Mouse (Mus musculus): ENCODE results near the gene Vwa3a.

- TF ChIP-seq CTCF (IDR thresholded peaks at IDR 0.05; ENCODE audit: extremely low read depth, insufficient read depth, low read length) (no peak), POLR2A (IDR thresholded peaks at IDR 0.05; ENCODE audit: extremely low read depth, insufficient read depth, low read length) (no peak)
These were observed 104.8 kb downstream of the Vwa3a start for GRCm38 (mm10) chr7:120843852-120844435.

All from cortical plate, adult 2 months (tissue).